Mouse (Mus musculus) CH12.LX (cell line): Measurements from ENCODE around the gene Abhd14b. TPM values are rescaled to one million over a fixed set of nuclear protein-coding genes. Genes with fewer than 3 reads are reported as not detected.

Source experiments
- DNase-seq: peaks from one replicate; pipeline ENCODE4 v3.0.0-alpha.2; 2013; ENCODE audit errors: extremely low read depth
- H3K27ac ChIP-seq: 2 replicates; pipeline ENCODE4 v1.5.1; 2012; ENCODE audit warnings: low read depth, mild to moderate bottlenecking, control low read depth, moderate library complexity; ENCODE audit not compliant: insufficient read depth
- H3K27me3 ChIP-seq: replicated peaks from 2 replicates; pipeline ENCODE3; 2012; ENCODE audit warnings: inconsistent platforms
- H3K36me3 ChIP-seq, 2 experiments: replicated peaks in 1 of 2; 2 replicates each; pipeline versions ENCODE3 to v1.6.1; 2012; ENCODE audit warnings: inconsistent platforms in 1 of 2, low read length in 1 of 2, mild to moderate bottlenecking in 1 of 2, mixed read lengths in 1 of 2, moderate library complexity in 1 of 2; ENCODE audit not compliant: control insufficient read depth in 1 of 2, insufficient read depth in 1 of 2
- H3K4me1 ChIP-seq, 2 experiments: 2 replicates each; pipeline ENCODE4 v1.6.1; 2012; ENCODE audit warnings: inconsistent platforms in 1 of 2, moderate library complexity in 1 of 2; ENCODE audit not compliant: insufficient read depth in 2 of 2, control insufficient read depth in 1 of 2
- H3K4me2 ChIP-seq: 2 replicates; pipeline ENCODE4 v1.6.1; 2012; ENCODE audit warnings: low read depth, mild to moderate bottlenecking, control low read depth; ENCODE audit not compliant: poor library complexity, insufficient read depth, severe bottlenecking
- H3K4me3 ChIP-seq, 3 experiments: fragments of 150-350 bp in 1 of 3; sonication (generic) in 1 of 3; replicated peaks in 1 of 3; 2 replicates each; pipeline versions ENCODE3 to v1.5.1; 2011 to 2012; ENCODE audit warnings: low read depth in 2 of 3, low read length in 2 of 3, mild to moderate bottlenecking in 2 of 3, moderate library complexity in 2 of 3, control low read depth in 1 of 3, improper control_type of control experiment in 1 of 3, inconsistent platforms in 1 of 3, mixed read lengths in 1 of 3; ENCODE audit not compliant: poor library complexity in 1 of 3
- H3K79me2 ChIP-seq: replicated peaks from 2 replicates; pipeline ENCODE4 v1.6.1; 2012; ENCODE audit warnings: mild to moderate bottlenecking, moderate library complexity; ENCODE audit not compliant: control insufficient read depth, poor library complexity, insufficient read depth, severe bottlenecking; ENCODE audit errors: extremely low read depth
- H3K9ac ChIP-seq: 2 replicates; pipeline ENCODE4 v1.6.1; 2012; ENCODE audit warnings: low read depth, mild to moderate bottlenecking, control low read depth, moderate library complexity; ENCODE audit not compliant: insufficient read depth
- H3K9me3 ChIP-seq: replicated peaks from 2 replicates; pipeline ENCODE3; 2012; ENCODE audit warnings: low read length, inconsistent platforms, mixed read lengths
- BHLHE40 ChIP-seq: IDR thresholded peaks from 2 replicates; pipeline ENCODE4 v1.6.1; 2011; ENCODE audit warnings: mild to moderate bottlenecking, low read depth, low read length, improper control_type of control experiment
- CHD1 ChIP-seq: IDR thresholded peaks from 2 replicates; pipeline ENCODE4 v1.6.1; 2012; ENCODE audit warnings: low read depth, low read length, improper control_type of control experiment, inconsistent platforms
- CHD2 ChIP-seq: IDR thresholded peaks from 2 replicates; pipeline ENCODE4 v1.6.1; 2011; ENCODE audit warnings: low read length, improper control_type of control experiment
- CTCF ChIP-seq, 2 experiments: IDR thresholded peaks in 1 of 2; conservative IDR thresholded peaks in 1 of 2; 2 replicates each; pipeline ENCODE4 v1.5.1; 2011 to 2012; ENCODE audit warnings: low read depth in 2 of 2, low read length in 2 of 2, improper control_type of control experiment in 1 of 2, inconsistent platforms in 1 of 2, mild to moderate bottlenecking in 1 of 2, moderate library complexity in 1 of 2
- E2F4 ChIP-seq: IDR thresholded peaks from 2 replicates; pipeline ENCODE4 v1.6.1; 2011; ENCODE audit warnings: low read depth, low read length, improper control_type of control experiment; ENCODE audit not compliant: insufficient replicate concordance
- ELF1 ChIP-seq: IDR thresholded peaks from 2 replicates; pipeline ENCODE4 v1.6.1; 2014; ENCODE audit warnings: low read depth, mild to moderate bottlenecking, inconsistent platforms, low read length, improper control_type of control experiment
- HCFC1 ChIP-seq: IDR thresholded peaks from 2 replicates; pipeline ENCODE4 v1.6.1; 2012; ENCODE audit warnings: low read depth, mild to moderate bottlenecking, inconsistent platforms, low read length, improper control_type of control experiment
- JUN ChIP-seq: IDR thresholded peaks from 2 replicates; pipeline ENCODE4 v1.6.1; 2011; ENCODE audit warnings: low read depth, mild to moderate bottlenecking, low read length, improper control_type of control experiment, moderate library complexity; ENCODE audit not compliant: insufficient read depth
- JUND ChIP-seq: conservative IDR thresholded peaks from 2 replicates; pipeline ENCODE4 v1.6.1; 2011; ENCODE audit warnings: low read depth, low read length, improper control_type of control experiment
- KAT2A ChIP-seq: IDR thresholded peaks from 2 replicates; pipeline ENCODE4 v1.6.1; 2012; ENCODE audit warnings: low read length, improper control_type of control experiment, inconsistent platforms; ENCODE audit not compliant: insufficient replicate concordance
- MAFK ChIP-seq: IDR thresholded peaks from 2 replicates; pipeline ENCODE4 v1.6.1; 2011; ENCODE audit warnings: low read length, improper control_type of control experiment; ENCODE audit not compliant: insufficient replicate concordance
- MAX ChIP-seq: IDR thresholded peaks from 2 replicates; pipeline ENCODE4 v1.6.1; 2011; ENCODE audit warnings: low read length, improper control_type of control experiment
- MEF2A ChIP-seq: IDR thresholded peaks from 2 replicates; pipeline ENCODE4 v1.6.1; 2014; ENCODE audit warnings: low read depth, mild to moderate bottlenecking, inconsistent platforms, low read length, improper control_type of control experiment, borderline replicate concordance
- MXI1 ChIP-seq: IDR thresholded peaks from 2 replicates; pipeline ENCODE4 v1.6.1; 2011; ENCODE audit warnings: mild to moderate bottlenecking, low read depth, low read length, improper control_type of control experiment
- MYC ChIP-seq: IDR thresholded peaks from 2 replicates; pipeline ENCODE4 v1.6.1; 2011; ENCODE audit warnings: low read depth, mild to moderate bottlenecking, improper control_type of control experiment, low read length
- NRF1 ChIP-seq: IDR thresholded peaks from 2 replicates; pipeline ENCODE4 v1.6.1; 2014; ENCODE audit warnings: low read depth, mild to moderate bottlenecking, inconsistent platforms, low read length, improper control_type of control experiment, moderate library complexity
- POLR2A ChIP-seq: IDR thresholded peaks from 2 replicates; pipeline ENCODE4 v1.6.1; 2011; ENCODE audit warnings: low read depth, mild to moderate bottlenecking, improper control_type of control experiment, low read length
- RAD21 ChIP-seq: IDR thresholded peaks from 2 replicates; pipeline ENCODE4 v1.6.1; 2011; ENCODE audit warnings: low read depth, mild to moderate bottlenecking, low read length, improper control_type of control experiment, moderate library complexity
- RCOR1 ChIP-seq: conservative IDR thresholded peaks from 2 replicates; pipeline ENCODE4 v1.6.1; 2012; ENCODE audit warnings: low read depth, mild to moderate bottlenecking, inconsistent platforms, low read length, improper control_type of control experiment
- SMC3 ChIP-seq: IDR thresholded peaks from 2 replicates; pipeline ENCODE4 v1.6.1; 2011; ENCODE audit warnings: low read depth, low read length, improper control_type of control experiment
- TCF12 ChIP-seq: IDR thresholded peaks from 2 replicates; pipeline ENCODE4 v1.6.1; 2014; ENCODE audit warnings: low read depth, mild to moderate bottlenecking, inconsistent platforms, low read length, improper control_type of control experiment
- UBTF ChIP-seq: IDR thresholded peaks from 2 replicates; pipeline ENCODE4 v1.6.1; 2012; ENCODE audit warnings: low read depth, mild to moderate bottlenecking, inconsistent platforms, low read length, improper control_type of control experiment, moderate library complexity
- USF2 ChIP-seq: conservative IDR thresholded peaks from 2 replicates; pipeline ENCODE4 v1.6.1; 2011; ENCODE audit warnings: low read depth, low read length, improper control_type of control experiment
- ZNF384 ChIP-seq: IDR thresholded peaks from 2 replicates; pipeline ENCODE4 v1.6.1; 2012; ENCODE audit warnings: low read depth, low read length, improper control_type of control experiment, inconsistent platforms
- dilution Hi-C: fragments of 300-500 bp; cut with MboI; formaldehyde crosslinking; loops from 2 replicates; pipeline ENCODE4 v1.14.3; 2020; ENCODE audit warnings: low sequenced_read_pairs; ENCODE audit not compliant: extremely low pct_unique_long_range_greater_than_20kb, extremely low pct_ligation_motif_present
- in situ Hi-C: fragments of 300-500 bp; cut with MboI; formaldehyde crosslinking; loops from 3 replicates; pipeline ENCODE4 v1.14.3; 2019; ENCODE audit warnings: low sequenced_read_pairs, low pct_ligation_motif_present, low pct_unique_long_range_greater_than_20kb, mixed read lengths
- polyA plus RNA-seq: library from polyadenylated mRNA; unstranded; fragments of >175 nt; gene quantifications from 2 replicates; pipeline ENCODE4 v1.2.1, GENCODE M21; 2012; ENCODE audit warnings: low read depth; ENCODE audit not compliant: insufficient read length
- total RNA-seq, 2 experiments: library from RNA; depleted of rRNA; stranded (reverse); fragments of 300-350 nt in 1 of 2; fragments of >200 nt in 1 of 2; gene quantifications; 2 replicates each; pipeline ENCODE4 v1.2.3; 2012 to 2014

Gene Abhd14b
- total and polyA plus RNA-seq, 3 experiments, result 2.9 to 5.4 (median 5.3) TPM

DNA sequence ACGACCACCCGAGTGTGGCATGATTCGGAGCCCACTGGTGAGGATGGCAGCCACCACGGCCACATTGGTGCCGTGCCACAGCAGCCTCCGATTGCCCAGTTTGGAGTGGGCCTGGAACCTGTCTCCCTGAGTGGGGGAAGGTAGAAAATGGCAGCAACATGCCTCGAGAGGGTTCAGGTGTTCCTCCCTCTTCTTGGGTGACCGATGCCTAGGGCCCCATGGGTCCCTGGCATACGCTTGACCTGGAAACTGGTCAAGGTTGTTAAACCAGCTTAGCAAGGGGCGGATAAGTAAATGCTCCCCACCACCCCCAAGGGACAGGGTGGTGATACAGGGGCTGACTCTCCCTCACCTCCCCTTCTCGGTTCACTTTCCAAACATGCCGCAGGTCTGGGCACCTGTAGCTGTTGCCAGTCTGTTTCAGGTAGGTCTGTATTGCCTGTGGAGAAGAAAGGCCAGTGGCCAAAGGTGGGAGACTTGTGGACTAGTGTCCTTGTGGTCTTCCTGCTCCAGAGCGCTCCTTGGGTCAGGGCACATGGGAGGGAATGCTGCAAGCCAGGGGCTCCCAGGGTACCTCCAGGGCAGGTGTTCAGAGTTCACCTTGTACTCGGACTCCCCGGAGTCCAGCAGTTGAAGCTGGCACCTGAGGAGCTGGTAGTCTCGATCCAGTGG, 26.0 kb downstream of the Abhd14b start:
- Histone ChIP-seq H3K9me3 (no peaks in the 10 kb centered on the region), H3K79me2 (peaks cover 11% of the 10 kb centered on the region), H3K27ac (no peak overlapping the region), H3K27me3 (no peaks in the 10 kb centered on the region), H3K4me1 (peaks cover 0 to 39% of the 10 kb centered on the region in 2 experiments; a peak in 3 of 4 replicates), H3K9ac (no peak overlapping the region), H3K36me3 (peaks cover 2 to 39% of the 10 kb centered on the region in 2 experiments), H3K4me2 (no peak overlapping the region), H3K4me3 (no peak overlapping the region)
- dilution Hi-C loops, result no loop called here
- in situ Hi-C loops, result no loop called here
- TF ChIP-seq MAFK (no peak), TCF12 (no peak), NRF1 (no peak), MAX (no peak), JUN (no peak), CHD1 (no peak), JUND (no peak), MXI1 (no peak), RAD21 (no peak), MYC (no peak), MEF2A (no peak)
- DNase-seq, result no peak

DNA sequence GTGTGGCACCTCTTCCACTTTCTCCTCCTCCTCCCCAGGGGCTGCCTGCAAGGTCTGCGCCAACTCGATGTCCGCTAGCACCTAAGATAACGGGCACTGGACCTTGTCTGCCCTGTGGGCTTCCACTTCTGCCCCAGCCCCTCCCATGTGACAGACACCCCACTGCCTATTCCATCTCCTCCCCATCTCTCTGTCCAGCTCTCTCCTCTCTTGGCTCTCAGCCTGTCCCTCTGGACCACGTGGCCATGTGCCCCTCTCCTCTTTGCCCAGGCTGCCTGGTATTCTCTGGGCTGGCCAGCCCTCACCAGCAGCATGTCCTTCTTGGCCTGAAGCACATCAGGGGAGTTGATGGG, 26.5 kb downstream of the Abhd14b start:
- H3K9me3 ChIP-seq, result no peaks in the 10 kb centered on the region
- H3K27ac ChIP-seq, result no peak overlapping the region
- dilution Hi-C loops, result no loop called here
- no peak overlapping the region for H3K4me2 ChIP-seq
- DNase-seq, result no peak
- peaks cover 0 to 43% of the 10 kb centered on the region in 2 experiments; a peak in 3 of 4 replicates for H3K4me1 ChIP-seq
- in situ Hi-C loops, result no loop called here
- no peak overlapping the region for H3K4me3 ChIP-seq
- H3K36me3 ChIP-seq, result peaks cover 2 to 40% of the 10 kb centered on the region in 2 experiments
- H3K79me2 ChIP-seq, result peaks cover 16% of the 10 kb centered on the region
- H3K27me3 ChIP-seq, result no peaks in the 10 kb centered on the region
- TF ChIP-seq SMC3 (no peak), ZNF384 (no peak), E2F4 (no peak), BHLHE40 (no peak), KAT2A (no peak), MAFK (no peak), CHD1 (no peak), RCOR1 (no peak), MXI1 (no peak), USF2 (no peak), HCFC1 (no peak), CTCF (conservative IDR thresholded peaks at IDR 0.05 in 1 of 2, IDR thresholded peaks at IDR 0.05 in 1 of 2; ENCODE audit: low read depth in 2 of 2, low read length in 2 of 2) (no peak), CHD2 (no peak), POLR2A (no peak), UBTF (no peak), ELF1 (no peak), JUN (no peak)
- TF ChIP-seq, all 38 proteins: peak for 0
- no peak overlapping the region for H3K9ac ChIP-seq
